Mouse (Mus musculus): ENCODE results near the gene Itk. TPM values are rescaled to one million over a fixed set of nuclear protein-coding genes. Genes with fewer than 3 reads are reported as not detected.
A peak's percentile ranks its signal among the peaks of the same experiment; 100 is the strongest.
"Not testable (repeated sequence)": the region's sequence is repeated elsewhere in the genome, so short reads cannot be mapped to it uniquely, and the experiment has no call there.

Itk gene
- total RNA-seq (2021): 1 to 10 TPM in 1 of 2 experiments, under 1 TPM in 1; 0.26 to 3.5 TPM
- long read RNA-seq, experiment 1, full-length matches to known transcripts: 5 of 6 reads
- long read RNA-seq, experiment 1, partial matches to known transcripts: 1 of 6 reads
- long read RNA-seq, experiment 1, other reads (novel, unspliced or antisense): 0 of 6 reads
- long read RNA-seq, experiment 2: 0 reads

- intact Hi-C loops (cut with DNase I): no loop called here
- DNase-seq: no peak
Observed at GRCm38 (mm10) chr11:46389336-46390117, at the start of gene Itk. Gene Itk, minus strand, starts transcription at chr11:46389515.

DNA sequence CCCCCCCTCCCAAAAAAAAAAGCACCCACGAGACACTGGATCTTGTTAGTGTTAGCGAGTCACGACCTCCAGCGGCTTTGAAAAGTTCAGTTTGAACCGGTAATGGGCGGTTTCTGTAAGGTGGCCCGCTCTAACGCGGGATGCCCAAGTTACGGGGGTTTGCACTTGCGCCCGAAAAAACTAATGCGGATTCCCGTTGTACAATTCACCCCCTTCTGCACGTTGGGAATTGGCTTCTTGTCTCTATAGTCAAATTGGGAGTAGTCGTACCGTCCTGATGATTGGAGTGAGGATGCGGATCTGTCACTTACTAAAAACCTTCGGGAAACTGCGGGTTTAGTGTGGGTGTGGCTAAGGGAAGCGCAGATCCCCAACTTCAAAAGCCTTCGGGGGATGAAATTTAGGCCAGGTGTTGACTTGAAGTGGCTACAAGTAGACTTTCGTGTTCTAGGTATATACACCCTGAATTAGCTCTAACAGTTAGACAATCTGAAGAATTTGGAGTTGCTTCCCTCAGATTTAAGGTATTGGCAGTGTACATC is 48.2 kb upstream of the Itk start:
- intact Hi-C loops (cut with DNase I): no loop called here
- DNase-seq: no peak

GRCm38 (mm10) chr11:46436760-46437458 is 47.6 kb upstream of the Itk start, which contains the start of gene Med7:
Gene Med7, plus strand, starts transcription at chr11:46436925.
- intact Hi-C loops (cut with DNase I): no loop called here
- DNase-seq: peak; percentile 92

GRCm38 (mm10) chr11:46435363-46435762 is 46.0 kb upstream of the Itk start:
- intact Hi-C loops (cut with DNase I): no loop called here
- DNase-seq: no peak

DNA sequence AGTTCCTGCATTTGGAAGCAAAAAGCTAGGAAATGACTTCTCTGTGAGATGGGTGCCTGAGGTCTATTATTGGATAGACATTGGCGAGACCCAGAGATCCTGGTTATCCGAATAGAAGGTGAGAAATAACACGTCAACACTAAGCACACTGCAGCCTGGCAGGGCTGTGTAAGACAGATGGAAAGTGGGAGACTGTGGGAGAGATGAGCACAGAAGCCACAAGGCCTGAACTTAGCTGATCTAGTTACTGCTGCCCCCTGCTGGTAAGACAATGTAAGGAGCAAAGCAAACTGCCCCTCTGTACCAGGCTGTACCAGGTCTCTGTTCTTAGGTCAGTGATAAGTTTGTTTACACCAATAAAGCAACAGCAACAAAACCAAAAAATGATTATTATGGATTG is 41.8 kb upstream of the Itk start:
- DNase-seq: peak; percentile 65 to 82
- intact Hi-C loops (cut with DNase I): loop anchor here (5.0 kb wide), 1 partner anchor 164 kb away; no protein-coding TSS in a partner anchor

- intact Hi-C loops (cut with DNase I): loop anchor here (5.0 kb wide), 1 partner anchor 163 kb away; no protein-coding TSS in a partner anchor
- DNase-seq: no peak
Observed at GRCm38 (mm10) chr11:46430123-46430522, 40.8 kb upstream of the Itk start.

GRCm38 (mm10) chr11:46428131-46428530 is 38.8 kb upstream of the Itk start:
- DNase-seq; intact Hi-C loops (cut with DNase I): not testable (repeated sequence)

DNA sequence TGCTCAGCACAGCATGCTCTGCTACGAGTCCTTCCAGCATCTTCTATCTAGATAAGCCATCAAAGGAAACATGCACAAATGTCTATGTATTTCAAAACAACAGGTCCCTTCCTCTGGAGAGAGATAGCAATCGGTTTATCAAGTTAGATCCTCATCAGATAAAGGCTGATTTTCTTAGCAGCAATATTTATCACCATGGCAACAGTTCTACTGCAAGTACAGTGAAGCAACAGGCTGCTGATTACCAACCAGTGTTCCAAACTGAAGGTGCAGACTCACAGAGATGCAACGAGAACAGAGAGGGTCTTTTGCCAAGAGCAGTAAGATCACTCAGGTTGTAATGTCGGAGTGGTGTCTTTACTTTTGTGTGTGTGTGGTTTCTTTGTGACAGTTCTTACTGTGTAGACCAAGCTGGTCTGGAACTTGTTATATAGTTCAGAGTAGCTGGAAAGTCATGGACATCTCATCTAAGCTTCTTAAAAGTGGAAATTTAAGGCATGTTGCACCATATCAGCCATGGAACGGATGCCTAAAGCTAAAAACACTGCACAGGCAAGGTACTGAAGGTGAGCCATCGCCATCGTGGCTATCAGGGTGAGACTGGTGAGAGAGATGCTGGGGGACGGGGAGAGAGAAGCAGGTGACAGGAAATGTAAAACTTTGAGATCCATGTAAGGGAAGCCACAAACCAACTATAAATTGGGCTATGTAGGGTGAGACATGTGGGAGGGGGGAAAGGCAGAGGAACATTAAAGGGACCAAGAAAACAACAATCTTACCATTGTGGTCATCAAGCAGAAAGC is 32.0 kb upstream of the Itk start:
- DNase-seq: no peak

GRCm38 (mm10) chr11:46418860-46419259 is 29.5 kb upstream of the Itk start:
- DNase-seq: no peak
- intact Hi-C loops (cut with DNase I): no loop called here

More for the DNA sequence above, 32.0 kb upstream of the Itk start:
- intact Hi-C loops (cut with DNase I): no loop called here

- DNase-seq: no peak
- intact Hi-C loops (cut with DNase I): no loop called here
Observed at GRCm38 (mm10) chr11:46418438-46418837, 29.1 kb upstream of the Itk start.

GRCm38 (mm10) chr11:46410018-46410563 is 20.8 kb upstream of the Itk start:
- intact Hi-C loops (cut with DNase I): no loop called here
- no peak for DNase-seq

DNA sequence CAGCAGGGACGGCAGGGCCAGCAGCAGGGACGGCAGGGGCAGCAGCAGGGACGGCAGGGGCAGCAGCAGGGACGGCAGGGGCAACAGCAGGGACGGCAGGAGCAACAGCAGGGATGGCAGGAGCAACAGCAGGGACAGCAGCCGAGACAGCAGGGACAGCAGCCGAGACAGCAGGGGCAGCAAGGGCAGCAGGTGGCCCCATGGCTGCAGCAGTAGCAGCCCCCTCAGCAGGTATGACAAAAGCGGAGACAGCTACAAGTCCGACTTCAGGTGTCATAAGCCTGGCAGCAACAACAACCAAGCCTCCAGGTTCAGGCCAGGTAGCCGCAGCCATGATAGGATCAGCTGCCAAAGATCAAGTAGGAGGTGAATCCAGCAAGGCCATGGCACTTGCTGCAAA is 17.4 kb upstream of the Itk start:
- intact Hi-C loops (cut with DNase I): no loop called here
- DNase-seq: no peak

GRCm38 (mm10) chr11:46404986-46405385 is 15.7 kb upstream of the Itk start:
- intact Hi-C loops (cut with DNase I): no loop called here

GRCm38 (mm10) chr11:46401555-46401954 is 12.2 kb upstream of the Itk start:
- no peak for DNase-seq

More at GRCm38 (mm10) chr11:46404986-46405385, 15.7 kb upstream of the Itk start:
- no peak for DNase-seq

DNA sequence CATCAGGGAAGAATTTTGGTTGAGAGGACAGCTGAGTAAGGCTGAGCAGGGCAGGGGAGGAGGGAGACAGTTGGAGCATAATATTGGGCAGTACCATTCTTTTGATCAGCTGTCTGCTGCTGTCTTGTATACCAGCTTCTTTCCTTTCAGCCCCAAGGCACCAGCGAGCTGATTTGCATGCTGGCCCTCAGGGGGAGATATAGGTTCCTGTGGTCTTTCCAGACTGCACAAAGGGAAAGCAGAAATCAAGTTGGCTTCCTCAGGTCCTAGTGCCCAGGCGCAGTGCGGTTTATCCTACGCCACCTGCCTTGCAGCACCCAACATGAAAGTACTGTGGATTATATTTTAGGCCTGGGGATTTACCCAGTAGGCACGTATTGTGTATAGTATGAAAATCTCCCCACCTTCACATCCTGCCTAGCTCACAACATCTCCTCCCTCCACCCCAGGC is 9.6 kb upstream of the Itk start:
- no peak for DNase-seq
- intact Hi-C loops (cut with DNase I): no loop called here

More at GRCm38 (mm10) chr11:46401555-46401954, 12.2 kb upstream of the Itk start:
- intact Hi-C loops (cut with DNase I): no loop called here

- DNase-seq: no peak
- intact Hi-C loops (cut with DNase I): no loop called here
Observed at GRCm38 (mm10) chr11:46398473-46398872, 9.2 kb upstream of the Itk start.

GRCm38 (mm10) chr11:46397900-46398299 is 8.6 kb upstream of the Itk start:
- no peak for DNase-seq
- intact Hi-C loops (cut with DNase I): no loop called here

DNA sequence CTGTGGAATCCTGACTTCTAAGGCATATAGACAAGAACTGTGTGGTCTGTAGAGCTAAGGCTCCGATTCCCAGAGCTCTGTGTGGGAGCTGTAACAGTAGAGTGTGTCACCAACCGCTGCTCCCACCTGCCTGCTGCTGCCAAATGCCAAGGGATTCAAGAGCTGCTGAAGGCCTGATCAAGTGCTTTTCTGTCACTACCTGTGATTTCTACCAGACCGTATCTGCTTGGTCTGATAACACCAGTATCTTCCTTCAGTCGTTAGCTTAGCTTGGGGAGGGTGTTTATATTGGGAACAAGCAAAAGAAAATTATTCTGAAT is 7.5 kb upstream of the Itk start:
- intact Hi-C loops (cut with DNase I): no loop called here
- no peak for DNase-seq

GRCm38 (mm10) chr11:46396167-46396859 is 7.0 kb upstream of the Itk start, which contains the start of gene Fam71b:
Gene Fam71b, plus strand, starts transcription at chr11:46396559.
- DNase-seq: no peak
- intact Hi-C loops (cut with DNase I): no loop called here

Data from heart, postnatal 14 days (tissue).